Mouse (Mus musculus): ENCODE measurements around the gene Fhit. TPM values are rescaled to one million over a fixed set of nuclear protein-coding genes. Genes with fewer than 3 reads are reported as not detected.

Fhit gene
- polyA plus RNA-seq, 1 experiment = 3.7 TPM

DNA sequence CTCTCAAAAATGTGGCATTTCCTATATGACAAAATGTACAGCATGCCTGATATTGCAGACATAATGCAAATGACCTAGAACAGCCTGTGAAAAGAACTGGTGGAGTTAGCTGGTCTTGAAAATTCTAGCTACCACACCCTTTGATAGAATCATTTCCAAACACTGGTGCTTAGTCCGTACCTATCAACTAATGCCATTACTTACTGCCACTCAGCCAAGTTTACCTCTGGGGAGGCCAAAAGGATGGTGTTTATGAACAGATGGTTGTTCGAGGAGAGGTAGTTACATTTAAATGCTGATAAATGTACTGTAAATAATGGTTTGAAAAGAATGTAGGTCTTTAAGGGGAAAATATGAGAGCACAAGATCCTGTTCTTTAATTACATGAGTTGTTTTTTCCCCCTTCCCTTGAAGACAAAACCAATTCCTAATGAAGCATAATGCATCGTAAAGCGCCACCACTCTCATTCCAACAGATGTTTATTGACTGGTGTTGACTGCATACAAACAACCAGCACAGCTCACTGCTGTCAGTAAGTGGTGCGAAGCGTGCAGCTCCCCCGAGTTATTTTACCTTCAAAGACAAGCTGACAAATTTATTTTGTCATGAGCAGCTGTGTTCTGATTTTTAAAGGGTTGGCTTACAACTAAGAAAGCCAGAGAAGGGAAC is 1350.5 kb downstream of the Fhit start:
- no peak overlapping the region for H3K4me3 ChIP-seq (ENCODE audit: low read depth, low read length)
- 77% methylated on average over 7 of the region's 7 CpGs for WGBS
- H3K36me3 ChIP-seq (ENCODE audit: control insufficient read depth, insufficient read depth, low read length) = no peaks in the 10 kb centered on the region
- no peaks in the 10 kb centered on the region for H3K27me3 ChIP-seq (ENCODE audit: control insufficient read depth, insufficient read depth, low read length)
- TF ChIP-seq POLR2A (IDR thresholded peaks at IDR 0.05; ENCODE audit: low read depth, low read length) = no peak
- no peak for TF ChIP-seq CTCF (IDR thresholded peaks at IDR 0.05; ENCODE audit: extremely low read depth, insufficient read length, insufficient replicate concordance, low read depth, low read length)
- H3K27ac ChIP-seq (ENCODE audit: insufficient read depth, low read depth, low read length) = no peak overlapping the region
- no peaks in the 10 kb centered on the region for H3K4me1 ChIP-seq (ENCODE audit: control insufficient read depth, insufficient read depth, insufficient read length, low read length)

DNA sequence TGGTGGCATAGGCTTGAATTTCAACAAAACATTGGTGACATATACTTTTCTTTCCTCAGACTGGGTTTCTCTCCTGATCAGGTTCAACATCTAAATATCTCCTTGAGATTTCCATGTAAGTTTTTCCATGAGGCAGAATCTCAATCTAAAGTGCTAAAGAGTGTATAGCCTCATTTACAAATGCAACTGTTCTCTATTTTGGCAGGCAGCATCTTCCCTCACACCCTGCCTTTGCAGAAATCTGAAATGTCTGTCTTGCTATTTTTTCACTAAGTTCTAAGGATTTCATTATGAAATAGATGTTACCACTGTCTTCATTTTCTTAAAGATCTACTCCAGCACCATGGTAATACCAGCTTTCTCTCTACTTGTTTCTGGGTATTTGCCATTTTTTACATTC is 1368.4 kb downstream of the Fhit start:
- TF ChIP-seq CTCF (IDR thresholded peaks at IDR 0.05; ENCODE audit: extremely low read depth, insufficient read length, insufficient replicate concordance, low read depth, low read length) (no peak), POLR2A (IDR thresholded peaks at IDR 0.05; ENCODE audit: low read depth, low read length) (no peak)
- Histone ChIP-seq H3K4me1 (ENCODE audit: control insufficient read depth, insufficient read depth, insufficient read length, low read length) (no peaks in the 10 kb centered on the region), H3K4me3 (ENCODE audit: low read depth, low read length) (no peak overlapping the region)

GRCm38 (mm10) chr14:9788402-9788950 is 1373.4 kb downstream of the Fhit start:
- Histone ChIP-seq H3K4me1 (ENCODE audit: control insufficient read depth, insufficient read depth, insufficient read length, low read length) (no peaks in the 10 kb centered on the region), H3K27me3 (ENCODE audit: control insufficient read depth, insufficient read depth, low read length) (no peaks in the 10 kb centered on the region), H3K4me3 (ENCODE audit: low read depth, low read length) (no peak overlapping the region), H3K27ac (ENCODE audit: insufficient read depth, low read depth, low read length) (no peak overlapping the region), H3K36me3 (ENCODE audit: control insufficient read depth, insufficient read depth, low read length) (no peaks in the 10 kb centered on the region)
- WGBS = 32% methylated on average over 3 of the region's 3 CpGs
- TF ChIP-seq CTCF (IDR thresholded peaks at IDR 0.05; ENCODE audit: extremely low read depth, insufficient read length, insufficient replicate concordance, low read depth, low read length) = no peak
- TF ChIP-seq POLR2A (IDR thresholded peaks at IDR 0.05; ENCODE audit: low read depth, low read length) = no peak

More for the DNA sequence above, 1368.4 kb downstream of the Fhit start:
- Histone ChIP-seq H3K27ac (ENCODE audit: insufficient read depth, low read depth, low read length) (no peak overlapping the region), H3K27me3 (ENCODE audit: control insufficient read depth, insufficient read depth, low read length) (no peaks in the 10 kb centered on the region), H3K36me3 (ENCODE audit: control insufficient read depth, insufficient read depth, low read length) (no peaks in the 10 kb centered on the region)

DNA sequence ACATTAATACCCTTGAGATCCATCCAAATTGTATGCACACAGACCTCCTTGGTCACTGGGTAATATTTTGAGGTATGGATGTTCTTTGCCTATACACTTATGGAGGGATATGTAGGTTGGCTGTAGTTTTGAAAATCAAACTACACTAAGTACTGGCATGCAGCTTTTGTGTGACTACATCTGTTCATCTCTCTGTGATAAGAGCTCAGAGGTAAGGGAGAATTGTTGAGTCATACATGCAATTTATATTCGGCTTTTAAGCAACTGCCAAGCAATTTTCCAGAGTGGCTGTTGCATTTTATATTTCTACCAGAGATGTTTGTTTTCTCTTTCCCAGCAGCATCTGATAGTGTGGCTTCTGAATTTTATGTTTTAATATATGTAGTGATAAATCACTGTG is 1374.4 kb downstream of the Fhit start:
- no peaks in the 10 kb centered on the region for H3K36me3 ChIP-seq (ENCODE audit: control insufficient read depth, insufficient read depth, low read length)
- H3K27ac ChIP-seq (ENCODE audit: insufficient read depth, low read depth, low read length) = no peak overlapping the region
- no peak overlapping the region for H3K4me3 ChIP-seq (ENCODE audit: low read depth, low read length)
- WGBS = 83% methylated on average over 1 of the region's 1 CpGs
- H3K27me3 ChIP-seq (ENCODE audit: control insufficient read depth, insufficient read depth, low read length) = no peaks in the 10 kb centered on the region
- no peak for TF ChIP-seq POLR2A (IDR thresholded peaks at IDR 0.05; ENCODE audit: low read depth, low read length)
- no peak for TF ChIP-seq CTCF (IDR thresholded peaks at IDR 0.05; ENCODE audit: extremely low read depth, insufficient read length, insufficient replicate concordance, low read depth, low read length)
- H3K4me1 ChIP-seq (ENCODE audit: control insufficient read depth, insufficient read depth, insufficient read length, low read length) = no peaks in the 10 kb centered on the region

- Histone ChIP-seq H3K36me3 (ENCODE audit: control insufficient read depth, insufficient read depth, low read length) (no peaks in the 10 kb centered on the region), H3K27me3 (ENCODE audit: control insufficient read depth, insufficient read depth, low read length) (no peaks in the 10 kb centered on the region), H3K27ac (ENCODE audit: insufficient read depth, low read depth, low read length) (no peak overlapping the region), H3K4me1 (ENCODE audit: control insufficient read depth, insufficient read depth, insufficient read length, low read length) (no peaks in the 10 kb centered on the region), H3K4me3 (ENCODE audit: low read depth, low read length) (no peak overlapping the region)
- TF ChIP-seq CTCF (IDR thresholded peaks at IDR 0.05; ENCODE audit: extremely low read depth, insufficient read length, insufficient replicate concordance, low read depth, low read length) (no peak), POLR2A (IDR thresholded peaks at IDR 0.05; ENCODE audit: low read depth, low read length) (no peak)
- WGBS = 29% methylated on average over 1 of the region's 1 CpGs
These were observed 1376.0 kb downstream of the Fhit start for GRCm38 (mm10) chr14:9785861-9786260.

- Histone ChIP-seq H3K27ac (ENCODE audit: insufficient read depth, low read depth, low read length) (no peak overlapping the region), H3K27me3 (ENCODE audit: control insufficient read depth, insufficient read depth, low read length) (no peaks in the 10 kb centered on the region), H3K4me1 (ENCODE audit: control insufficient read depth, insufficient read depth, insufficient read length, low read length) (no peaks in the 10 kb centered on the region), H3K4me3 (ENCODE audit: low read depth, low read length) (no peak overlapping the region), H3K36me3 (ENCODE audit: control insufficient read depth, insufficient read depth, low read length) (no peaks in the 10 kb centered on the region)
- WGBS = 84% methylated on average over 4 of the region's 4 CpGs
- no peak for TF ChIP-seq CTCF (IDR thresholded peaks at IDR 0.05; ENCODE audit: extremely low read depth, insufficient read length, insufficient replicate concordance, low read depth, low read length)
- TF ChIP-seq POLR2A (IDR thresholded peaks at IDR 0.05; ENCODE audit: low read depth, low read length) = no peak
These were observed 1410.5 kb downstream of the Fhit start for GRCm38 (mm10) chr14:9751341-9751740.

- 82% methylated on average over 1 of the region's 1 CpGs for WGBS
- Histone ChIP-seq H3K27me3 (ENCODE audit: control insufficient read depth, insufficient read depth, low read length) (no peaks in the 10 kb centered on the region), H3K36me3 (ENCODE audit: control insufficient read depth, insufficient read depth, low read length) (no peaks in the 10 kb centered on the region), H3K4me3 (ENCODE audit: low read depth, low read length) (no peak overlapping the region), H3K4me1 (ENCODE audit: control insufficient read depth, insufficient read depth, insufficient read length, low read length) (no peaks in the 10 kb centered on the region), H3K27ac (ENCODE audit: insufficient read depth, low read depth, low read length) (no peak overlapping the region)
- TF ChIP-seq CTCF (IDR thresholded peaks at IDR 0.05; ENCODE audit: extremely low read depth, insufficient read length, insufficient replicate concordance, low read depth, low read length) = no peak
- no peak for TF ChIP-seq POLR2A (IDR thresholded peaks at IDR 0.05; ENCODE audit: low read depth, low read length)
These were observed 1413.1 kb downstream of the Fhit start for GRCm38 (mm10) chr14:9748709-9749108.

Measured in small intestine, adult 2 months (tissue).